25 mouse cellular contexts compared by ENCODE assay signal in genomic region chr4:82048171-82048570, GRCm38 (mm10).
DNase-seq lines count a peak whose midpoint lies in the region; ATAC-seq lines count a peak whose summit lies in the region.
"Had no signal": no experiment of that assay in that cellular context is flagged by ENCODE, and none has a peak within 500 bp of the region (broad histone marks: within the 10 kb centered on the region; RNA-seq: fewer than 3 reads in every experiment).

No protein-coding gene starts in this region.

- no peaks in the 10 kb centered on the region for H3K9me3 ChIP-seq in embryonic facial prominence, embryonic 14.5 days (ENCODE audit: control insufficient read depth, low read length)
- H3K9me3 ChIP-seq in embryonic facial prominence, embryonic 10.5 days: no peaks in the 10 kb centered on the region
- H3K9me3 ChIP-seq: embryonic facial prominence, embryonic 12.5 days; embryonic facial prominence, embryonic 15.5 days; forebrain, embryonic 13.5 days; forebrain, embryonic 15.5 days had no signal

- H3K4me2 ChIP-seq in embryonic facial prominence, embryonic 14.5 days (ENCODE audit: low read depth, low read length): no peak overlapping the region
- H3K4me2 ChIP-seq: embryonic facial prominence, embryonic 12.5 days; embryonic facial prominence, embryonic 15.5 days; forebrain, embryonic 13.5 days; forebrain, embryonic 15.5 days had no signal

- H3K36me3 ChIP-seq in embryonic facial prominence, embryonic 14.5 days (ENCODE audit: control insufficient read depth, insufficient read depth, low read length): no peaks in the 10 kb centered on the region
- no peaks in the 10 kb centered on the region for H3K36me3 ChIP-seq in embryonic facial prominence, embryonic 10.5 days (replicated peaks)
- H3K36me3 ChIP-seq: embryonic facial prominence, embryonic 12.5 days; embryonic facial prominence, embryonic 15.5 days; forebrain, embryonic 15.5 days; G1E had no signal

- peaks cover 5% of the 10 kb centered on the region; the same call in 1 of the 2 replicates for H3K4me1 ChIP-seq in embryonic facial prominence, embryonic 14.5 days (ENCODE audit: control insufficient read depth, insufficient read depth, low read length)
- 0 out of 2 replicates have a peak, but pooled peaks cover 3% of the 10 kb centered on the region for H3K4me1 ChIP-seq in embryonic facial prominence, embryonic 10.5 days
- H3K4me1 ChIP-seq: embryonic facial prominence, embryonic 12.5 days; embryonic facial prominence, embryonic 15.5 days; forebrain, embryonic 13.5 days; forebrain, embryonic 15.5 days had no signal

- H3K9ac ChIP-seq in embryonic facial prominence, embryonic 14.5 days (ENCODE audit: low read depth, low read length): no peak overlapping the region
- H3K9ac ChIP-seq: embryonic facial prominence, embryonic 12.5 days; embryonic facial prominence, embryonic 15.5 days; forebrain, embryonic 13.5 days; forebrain, embryonic 15.5 days; forebrain, postnatal 0 days had no signal

- 77% methylated on average over 2 of the region's 2 CpGs for WGBS in embryonic facial prominence, embryonic 14.5 days
- WGBS in embryonic facial prominence, embryonic 10.5 days: 83% methylated on average over 2 of the region's 2 CpGs

- ATAC-seq in embryonic facial prominence, embryonic 14.5 days (ENCODE audit: low read depth): no peak
- ATAC-seq: CD4-positive, CD25-positive, alpha-beta regulatory T cell, adult 4 months; forebrain, embryonic 13.5 days; forebrain, embryonic 15.5 days; forebrain, postnatal 0 days had no signal

- H3K4me3 ChIP-seq in embryonic facial prominence, embryonic 14.5 days (ENCODE audit: low read depth, low read length): no peak overlapping the region
- no peak overlapping the region for H3K4me3 ChIP-seq in embryonic facial prominence, embryonic 10.5 days
- H3K4me3 ChIP-seq: embryonic facial prominence, embryonic 12.5 days; embryonic facial prominence, embryonic 15.5 days; erythroblast, embryonic 14.5 days; forebrain, embryonic 13.5 days; forebrain, embryonic 15.5 days had no signal

- 0 out of 2 replicates have a peak overlapping the region, but pooled peaks have one; percentile 0 for H3K27ac ChIP-seq in embryonic facial prominence, embryonic 14.5 days (replicated peaks; ENCODE audit: low read depth, low read length)
- no peak overlapping the region for H3K27ac ChIP-seq in embryonic facial prominence, embryonic 10.5 days (replicated peaks)
- H3K27ac ChIP-seq: embryonic facial prominence, embryonic 12.5 days; embryonic facial prominence, embryonic 15.5 days; forebrain, embryonic 13.5 days; forebrain, embryonic 15.5 days had no signal

- peak; percentile 64 for DNase-seq in embryonic facial prominence, embryonic 14.5 days (ENCODE audit: low spot score)
- no peak for DNase-seq in embryonic facial prominence, embryonic 10.5 days (ENCODE audit: low spot score)
- peak; percentile 56 for DNase-seq in MN1 (ENCODE audit: low spot score)
- DNase-seq in gonadal fat pad, adult 2 months (ENCODE audit: low read depth): peak; percentile 67
- DNase-seq in left cerebral cortex, adult 9 months (ENCODE audit: low spot score in 2 of 2): no peak
- no peak for DNase-seq in T-cell, adult 2 months (ENCODE audit: low spot score)
- DNase-seq: adrenal gland, adult 2 months; adrenal gland, postnatal 25 days; B cell, adult 2 months; cerebellum, adult 11 months; cerebellum, adult 18-20 months; cerebellum, adult 8-10 months; cerebellum, adult 9-11 months; cerebellum, postnatal 14 days; cerebellum, postnatal 36 days; embryo, embryonic 11 days; forebrain, postnatal 0 days had no signal

- H3K27me3 ChIP-seq in embryonic facial prominence, embryonic 14.5 days (replicated peaks; ENCODE audit: control insufficient read depth, insufficient read depth, low read length): no peaks in the 10 kb centered on the region
- H3K27me3 ChIP-seq in embryonic facial prominence, embryonic 10.5 days (replicated peaks; ENCODE audit: low read depth, poor library complexity, severe bottlenecking): no peaks in the 10 kb centered on the region
- H3K27me3 ChIP-seq: CH12.LX; embryonic facial prominence, embryonic 12.5 days; embryonic facial prominence, embryonic 15.5 days; forebrain, embryonic 13.5 days; forebrain, embryonic 15.5 days had no signal

Comparison
In these comparisons a context has a peak if more than half of its experiments do, and no peak if none do; other contexts are left out.
1. DNase-seq: peak in embryonic facial prominence, embryonic 14.5 days (single experiment), MN1 (single experiment) and gonadal fat pad, adult 2 months (single experiment); none in embryonic facial prominence, embryonic 10.5 days (single experiment), left cerebral cortex, adult 9 months (0 of 2) and T-cell, adult 2 months (single experiment).